In genomic region chr19:17820046-17820445, GRCm38 (mm10) we compare ENCODE assay signal across 26 mouse cellular contexts. TPM values are rescaled to one million over a fixed set of nuclear protein-coding genes. Genes with fewer than 3 reads are reported as not detected.
"Had no signal": no experiment of that assay in that cellular context is flagged by ENCODE, and none has a peak within 500 bp of the region (broad histone marks: within the 10 kb centered on the region; RNA-seq: fewer than 3 reads in every experiment).

No protein-coding gene starts in this region.

- H3K4me2 ChIP-seq: heart, embryonic 12.5 days; hindbrain, embryonic 14.5 days; intestine, embryonic 15.5 days; limb, embryonic 12.5 days; liver, embryonic 11.5 days; liver, embryonic 13.5 days; liver, embryonic 15.5 days had no signal

- H3K9me3 ChIP-seq: heart, embryonic 10.5 days; heart, embryonic 12.5 days; hindbrain, embryonic 10.5 days; intestine, embryonic 15.5 days; limb, embryonic 10.5 days; limb, embryonic 12.5 days; liver, embryonic 13.5 days; liver, embryonic 15.5 days had no signal

- H3K27me3 ChIP-seq: heart, embryonic 12.5 days; intestine, embryonic 15.5 days; limb, embryonic 12.5 days; liver, embryonic 13.5 days; liver, embryonic 15.5 days had no signal

- H3K4me1 ChIP-seq: heart, embryonic 10.5 days; heart, embryonic 12.5 days; hindbrain, embryonic 10.5 days; intestine, embryonic 15.5 days; limb, embryonic 10.5 days; limb, embryonic 12.5 days; liver, embryonic 13.5 days; liver, embryonic 15.5 days had no signal

- H3K4me3 ChIP-seq: gastrocnemius, adult 2 months; heart, embryonic 10.5 days; heart, embryonic 12.5 days; hindbrain, embryonic 10.5 days; intestine, embryonic 15.5 days; limb, embryonic 10.5 days; limb, embryonic 12.5 days; liver, embryonic 13.5 days; liver, embryonic 15.5 days had no signal

- DNase-seq: gastrocnemius, adult 2 months; gastrocnemius, postnatal 10 days; gastrocnemius, postnatal 25 days; heart, adult 18-20 months; heart, postnatal 10 days; heart, postnatal 4 days; kidney, adult 18-20 months; kidney, adult 8-10 months; kidney, postnatal 10 days; kidney, postnatal 25 days; kidney, postnatal 4 days; layer of hippocampus, adult 9-11 months; liver; liver, embryonic 13.5 days had no signal

- H3K27ac ChIP-seq: gastrocnemius, adult 2 months; heart, embryonic 10.5 days; hindbrain, embryonic 10.5 days; hindbrain, embryonic 14.5 days; intestine, embryonic 15.5 days; limb, embryonic 10.5 days; limb, embryonic 12.5 days; liver, embryonic 13.5 days; liver, embryonic 15.5 days had no signal

- H3K36me3 ChIP-seq: heart, embryonic 10.5 days; heart, embryonic 12.5 days; hindbrain, embryonic 10.5 days; intestine, embryonic 15.5 days; limb, embryonic 10.5 days; limb, embryonic 12.5 days; liver, embryonic 13.5 days; liver, embryonic 15.5 days had no signal

- H3K9ac ChIP-seq: heart, embryonic 12.5 days; hindbrain, embryonic 14.5 days; intestine, embryonic 15.5 days; limb, embryonic 12.5 days; liver, embryonic 13.5 days; liver, embryonic 15.5 days had no signal

- ATAC-seq: inflammation-experienced regulatory T-cells, adult 6 months; intestine, embryonic 15.5 days; intestine, postnatal 0 days had no signal

RNA-seq across cellular contexts. Expression of gene Pcsk5, which starts 17.4 kb away (rescaled TPM):
- total RNA-seq: granulocyte monocyte progenitor cell, adult 5-6 weeks had no signal
- polyA plus RNA-seq: inflammation-experienced regulatory T-cells, adult 6 months had no signal
